Mouse (Mus musculus) G1E (cell line): Measurements from ENCODE around the gene Pigg.

Experiments used
- CTCF ChIP-seq: IDR thresholded peaks from 2 replicates; pipeline ENCODE4 v1.5.1; 2012; ENCODE audit warnings: low read depth, low read length, inconsistent platforms, mixed read lengths
- GATA1 ChIP-seq: IDR thresholded peaks from 2 replicates; pipeline ENCODE4 v1.6.1; 2012; ENCODE audit warnings: borderline replicate concordance, low read length, inconsistent platforms, mixed read lengths
- GATA2 ChIP-seq: IDR thresholded peaks from 2 replicates; pipeline ENCODE4 v1.6.1; 2012; ENCODE audit warnings: low read depth, low read length, inconsistent platforms, borderline replicate concordance
- TAL1 ChIP-seq: conservative IDR thresholded peaks from 2 replicates; pipeline ENCODE4 v1.6.1; 2012; ENCODE audit warnings: low read depth, low read length, inconsistent platforms, mixed read lengths

GRCm38 (mm10) chr5:108360211-108360610 is 47.8 kb downstream of the Pigg start:
- TF ChIP-seq CTCF (no peak), GATA1 (no peak), TAL1 (no peak), GATA2 (no peak)
